ENCODE assay signal across 14 mouse cellular contexts in genomic region chr11:106503425-106503717, GRCm38 (mm10). TPM values are rescaled to one million over a fixed set of nuclear protein-coding genes. Genes with fewer than 3 reads are reported as not detected.
DNase-seq lines count a peak whose midpoint lies in the region; ATAC-seq and TF ChIP-seq lines count a peak whose summit lies in the region.
"Had no signal": no experiment of that assay in that cellular context is flagged by ENCODE, and none has a peak within 500 bp of the region (broad histone marks: within the 10 kb centered on the region; RNA-seq: fewer than 3 reads in every experiment).

No protein-coding gene starts in this region.

- no peaks in the 10 kb centered on the region for H3K27me3 ChIP-seq in intestine, embryonic 14.5 days (replicated peaks; ENCODE audit: control insufficient read depth, insufficient read depth, low read length)
- H3K27me3 ChIP-seq in intestine, postnatal 0 days (replicated peaks; ENCODE audit: control insufficient read depth, insufficient read depth, low read length) = no peaks in the 10 kb centered on the region
- H3K27me3 ChIP-seq: embryonic facial prominence, embryonic 12.5 days; hindbrain, embryonic 12.5 days had no signal

- H3K9me3 ChIP-seq in intestine, embryonic 14.5 days (ENCODE audit: control insufficient read depth, low read length) = no peaks in the 10 kb centered on the region
- no peaks in the 10 kb centered on the region for H3K9me3 ChIP-seq in intestine, postnatal 0 days (ENCODE audit: control insufficient read depth)
- H3K9me3 ChIP-seq: embryonic facial prominence, embryonic 12.5 days; hindbrain, embryonic 12.5 days had no signal

- intact Hi-C loops in left cerebral cortex, postnatal 36 days (cut with DNase I) = loop anchor here (5.0 kb wide), 1 partner anchor 109 kb away; the partner anchor contains the start of gene Tex2

- H3K4me2 ChIP-seq in intestine, embryonic 14.5 days (ENCODE audit: low read length) = no peak overlapping the region
- no peak overlapping the region for H3K4me2 ChIP-seq in intestine, postnatal 0 days (replicated peaks; ENCODE audit: low read depth)
- H3K4me2 ChIP-seq: embryonic facial prominence, embryonic 12.5 days; hindbrain, embryonic 12.5 days had no signal

- no peak for DNase-seq in intestine, embryonic 14.5 days (ENCODE audit: low spot score)
- DNase-seq in right cerebral cortex, adult 18-20 months = peak; percentile 84
- no peak for DNase-seq in right cerebral cortex, postnatal 4 days
- peak; percentile 61 to 73 for DNase-seq in left cerebral cortex, postnatal 36 days (ENCODE audit: low spot score in 2 of 2)
- peak; percentile 85 for DNase-seq in telencephalon, adult 2 months (ENCODE audit: low read depth, low spot score)
- DNase-seq: cerebellum, adult 11 months; heart, adult 11 months; kidney, postnatal 36 days; spleen, adult 18-20 months; thymus, postnatal 4 days had no signal

- TF ChIP-seq CTCF in intestine, postnatal 0 days (IDR thresholded peaks at IDR 0.05; ENCODE audit: low read depth) = no peak

- no peak overlapping the region for H3K9ac ChIP-seq in intestine, embryonic 14.5 days (ENCODE audit: low read length)
- no peak overlapping the region for H3K9ac ChIP-seq in intestine, postnatal 0 days (ENCODE audit: low read depth, low read length)
- H3K9ac ChIP-seq: embryonic facial prominence, embryonic 12.5 days; hindbrain, embryonic 12.5 days had no signal

- H3K4me1 ChIP-seq in intestine, embryonic 14.5 days (replicated peaks; ENCODE audit: control insufficient read depth, insufficient read depth, low read length) = 0 out of 2 replicates have a peak, but pooled peaks cover 9% of the 10 kb centered on the region
- H3K4me1 ChIP-seq in intestine, postnatal 0 days (replicated peaks; ENCODE audit: control insufficient read depth, insufficient read depth, low read length) = no peaks in the 10 kb centered on the region; the same call in 1 of the 2 replicates

- 0 out of 2 replicates have a peak, but pooled peaks cover 2% of the 10 kb centered on the region for H3K36me3 ChIP-seq in intestine, embryonic 14.5 days (ENCODE audit: control insufficient read depth, insufficient read depth, low read length)
- H3K36me3 ChIP-seq in intestine, postnatal 0 days (ENCODE audit: control insufficient read depth, insufficient read depth) = peaks cover 11% of the 10 kb centered on the region; the same call in 1 of the 2 replicates

- 0 out of 2 replicates have a peak overlapping the region, but pooled peaks have one; percentile 22 for H3K27ac ChIP-seq in intestine, embryonic 14.5 days (ENCODE audit: low read depth)
- H3K27ac ChIP-seq in intestine, postnatal 0 days (ENCODE audit: low read depth, low read length) = no peak overlapping the region

- WGBS in intestine, embryonic 14.5 days = 64% methylated on average over 4 of the region's 4 CpGs
- WGBS in intestine, postnatal 0 days = 68% methylated on average over 4 of the region's 4 CpGs

- no peak for ATAC-seq in intestine, embryonic 14.5 days (replicated peaks; ENCODE audit: low FRiP score, low TSS enrichment, low read depth)
- ATAC-seq in intestine, postnatal 0 days = no peak
- no peak for ATAC-seq in granulocyte monocyte progenitor cell, adult 5-6 weeks (replicated peaks; ENCODE audit: poor library complexity, severe bottlenecking)

- H3K4me3 ChIP-seq in intestine, embryonic 14.5 days (ENCODE audit: low read depth, low read length) = no peak overlapping the region
- no peak overlapping the region for H3K4me3 ChIP-seq in intestine, postnatal 0 days (ENCODE audit: low read depth, low read length)
- H3K4me3 ChIP-seq: embryonic facial prominence, embryonic 12.5 days; hindbrain, embryonic 12.5 days had no signal

RNA-seq across cellular contexts. Expression of gene Ern1, which starts 15.7 kb away (rescaled TPM):
- 7.1 and 7.6 TPM in 2 replicates for polyA plus RNA-seq in intestine, embryonic 14.5 days (2014; fragmentation: Nextera tagmentation; extraction: Ambion mirVana)
- polyA plus RNA-seq in intestine, postnatal 0 days (2015; fragmentation: Nextera tagmentation; extraction: Ambion mirVana) = 1.6 and 2.9 TPM in 2 replicates
- total RNA-seq in left cerebral cortex, postnatal 36 days (2021) = 1 to 10 TPM; 9.8 to 9.9 TPM
- 81.3 and 84.3 TPM in 2 replicates for total RNA-seq in granulocyte monocyte progenitor cell, adult 5-6 weeks (2014; fragmentation: Nextera tagmentation)
- total RNA-seq in granulocyte monocyte progenitor cell, adult 5-6 weeks (2017) = 63.3 and 67.0 TPM in 2 replicates

Comparison
In these comparisons a context has a peak if more than half of its experiments do, and no peak if none do; other contexts are left out.
1. DNase-seq: peak in right cerebral cortex, adult 18-20 months (single experiment), left cerebral cortex, postnatal 36 days (2 of 2) and telencephalon, adult 2 months (single experiment); none in intestine, embryonic 14.5 days (single experiment) and right cerebral cortex, postnatal 4 days (single experiment).
2. RNA of gene Ern1, which starts 15.7 kb away (total RNA-seq): 63.3 to 84.3 TPM in granulocyte monocyte progenitor cell, adult 5-6 weeks; 9.8 to 9.9 TPM in left cerebral cortex, postnatal 36 days; every median in the first group is over 4 times any median in the second.